Mouse (Mus musculus) myocyte (in vitro differentiated cells): ENCODE measurements around the gene Hes7. TPM values are rescaled to one million over a fixed set of nuclear protein-coding genes. Genes with fewer than 3 reads are reported as not detected.

Source experiments
- H3K27me3 ChIP-seq: one replicate; pipeline ENCODE4 v1.6.1; 2011; ENCODE audit not compliant: control insufficient read depth, insufficient read depth, insufficient read length
- H3K36me3 ChIP-seq: one replicate; pipeline ENCODE4 v1.6.1; 2011; ENCODE audit not compliant: control insufficient read depth, insufficient read depth
- H3K4me2 ChIP-seq: one replicate; pipeline ENCODE4 v1.6.1; 2011; ENCODE audit warnings: low read depth, control low read depth
- H3K4me3 ChIP-seq: one replicate; pipeline ENCODE4 v1.5.1; 2011; ENCODE audit warnings: mild to moderate bottlenecking, control low read depth, moderate library complexity
- H3K79me2 ChIP-seq: one replicate; pipeline ENCODE4 v1.6.1; 2011; ENCODE audit not compliant: control insufficient read depth, insufficient read depth
- H3ac ChIP-seq: one replicate; pipeline ENCODE4 v1.6.1; 2011; ENCODE audit not compliant: control insufficient read depth, insufficient read length
- CEBPB ChIP-seq: IDR thresholded peaks from 2 replicates; pipeline ENCODE4 v1.6.1; 2011; ENCODE audit warnings: mild to moderate bottlenecking, moderate library complexity; ENCODE audit not compliant: poor library complexity, insufficient read depth, severe bottlenecking
- E2F4 ChIP-seq: IDR thresholded peaks from one replicate; pipeline ENCODE4 v1.6.1; 2011; ENCODE audit warnings: mild to moderate bottlenecking, control low read depth, moderate library complexity; ENCODE audit not compliant: insufficient read depth
- MAX ChIP-seq: IDR thresholded peaks from one replicate; pipeline ENCODE4 v1.6.1; 2011; ENCODE audit warnings: low read depth, mild to moderate bottlenecking, control low read depth
- MYOD1 ChIP-seq, 3 experiments: IDR thresholded peaks; one replicate each; pipeline ENCODE4 v1.6.1; 2011; ENCODE audit warnings: control low read depth in 2 of 3, low read depth in 2 of 3, mild to moderate bottlenecking in 2 of 3, moderate library complexity in 1 of 3; ENCODE audit not compliant: insufficient read length in 2 of 3, control insufficient read depth in 1 of 3
- MYOG ChIP-seq, 3 experiments: IDR thresholded peaks; one replicate each; pipeline ENCODE4 v1.6.1; 2011; ENCODE audit warnings: control low read depth in 2 of 3, low read depth in 2 of 3, mild to moderate bottlenecking in 2 of 3; ENCODE audit not compliant: insufficient read length in 2 of 3, control insufficient read depth in 1 of 3, insufficient read depth in 1 of 3
- POLR2A ChIP-seq: IDR thresholded peaks from one replicate; pipeline ENCODE4 v1.6.1; 2011; ENCODE audit warnings: low read depth, mild to moderate bottlenecking, control low read depth, moderate library complexity; ENCODE audit not compliant: insufficient read length
- POLR2AphosphoS2 ChIP-seq: IDR thresholded peaks from one replicate; pipeline ENCODE4 v1.6.1; 2011; ENCODE audit warnings: low read depth, control low read depth; ENCODE audit not compliant: insufficient read length
- REST ChIP-seq: IDR thresholded peaks from one replicate; pipeline ENCODE4 v1.6.1; 2011; ENCODE audit warnings: mild to moderate bottlenecking, control low read depth, moderate library complexity; ENCODE audit not compliant: insufficient read depth, insufficient read length
- SRF ChIP-seq: IDR thresholded peaks from one replicate; pipeline ENCODE4 v1.6.1; 2011; ENCODE audit warnings: low read depth; ENCODE audit not compliant: control insufficient read depth, insufficient read length
- TCF12 ChIP-seq: IDR thresholded peaks from one replicate; pipeline ENCODE4 v1.6.1; 2011; ENCODE audit warnings: mild to moderate bottlenecking, control low read depth; ENCODE audit not compliant: poor library complexity, insufficient read depth, severe bottlenecking
- TCF3 ChIP-seq: IDR thresholded peaks from one replicate; pipeline ENCODE4 v1.6.1; 2011; ENCODE audit warnings: low read depth, control low read depth; ENCODE audit not compliant: insufficient read length
- USF1 ChIP-seq: IDR thresholded peaks from one replicate; pipeline ENCODE4 v1.6.1; 2011; ENCODE audit warnings: low read depth, mild to moderate bottlenecking, control low read depth, moderate library complexity
- polyA plus RNA-seq: library from polyadenylated mRNA; unstranded; fragments of >200 nt; fragmentation: generic; extraction: Trizol; gene quantifications from one replicate; pipeline ENCODE4 v1.2.1, GENCODE M21; 2012; ENCODE audit warnings: missing spikeins

Hes7 gene
- polyA plus RNA-seq, 1 experiment, result 0.28 TPM

DNA sequence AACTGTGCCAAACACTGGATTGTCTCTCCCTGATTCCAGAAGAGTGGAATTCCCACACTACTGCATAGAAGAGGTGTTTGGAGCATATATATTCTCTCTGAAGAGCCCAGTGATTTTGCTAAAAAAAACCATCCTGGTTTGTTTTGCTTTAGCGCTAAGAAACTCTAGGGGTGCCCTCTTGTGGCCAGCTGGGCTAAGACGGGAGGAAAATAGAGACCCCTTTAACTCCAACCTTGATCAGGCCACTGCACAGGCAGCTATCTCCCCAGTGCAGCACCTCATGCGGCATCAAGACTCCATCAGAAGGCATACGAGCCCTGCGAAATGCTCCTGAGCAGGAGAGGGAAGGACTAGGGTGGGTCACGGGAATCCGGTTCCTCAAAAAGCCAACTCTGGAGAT lies 30.2 kb downstream of the Hes7 start:
- Histone ChIP-seq H3K27me3 (peaks cover 19% of the 10 kb centered on the region), H3K36me3 (no peaks in the 10 kb centered on the region), H3K4me2 (peak overlapping the region; percentile 47), H3K79me2 (no peaks in the 10 kb centered on the region), H3ac (no peak overlapping the region), H3K4me3 (no peak overlapping the region)
- TF ChIP-seq POLR2AphosphoS2, result no peak
- TF ChIP-seq E2F4, result no peak
- no peak for TF ChIP-seq CEBPB
- no peak for TF ChIP-seq TCF3
- TF ChIP-seq TCF12, result no peak
- TF ChIP-seq MYOD1 (IDR thresholded peaks at IDR 0.05; ENCODE audit: control insufficient read depth in 1 of 3, insufficient read length in 2 of 3, low read depth in 2 of 3), result no peak
- TF ChIP-seq MYOG (IDR thresholded peaks at IDR 0.05; ENCODE audit: control insufficient read depth in 1 of 3, insufficient read depth in 1 of 3, insufficient read length in 2 of 3, low read depth in 2 of 3), result no peak
- TF ChIP-seq USF1, result no peak
- no peak for TF ChIP-seq SRF
- TF ChIP-seq REST, result no peak
- TF ChIP-seq MAX, result no peak
- TF ChIP-seq POLR2A, result no peak

DNA sequence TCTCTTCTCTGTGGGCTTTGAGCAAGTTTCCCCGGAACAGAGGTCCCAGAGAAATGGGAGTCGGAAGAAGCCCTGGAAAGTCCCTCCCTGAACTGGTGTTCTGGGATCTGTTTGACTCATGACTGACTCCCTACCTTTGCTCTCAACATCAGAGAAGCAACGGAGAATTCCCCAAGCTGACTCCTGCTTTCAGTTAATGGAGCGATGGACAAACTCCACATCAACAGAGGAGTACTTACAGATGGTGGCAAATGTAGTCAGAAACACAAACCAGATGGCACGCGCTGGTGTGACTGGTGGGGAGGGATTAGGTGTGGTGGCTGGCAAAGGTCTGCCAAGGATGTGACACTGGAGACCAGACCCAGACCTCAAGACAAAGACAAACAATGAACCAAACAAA lies 30.8 kb downstream of the Hes7 start:
- Histone ChIP-seq H3K4me3 (no peak overlapping the region), H3K36me3 (no peaks in the 10 kb centered on the region), H3K79me2 (no peaks in the 10 kb centered on the region), H3ac (no peak overlapping the region), H3K4me2 (peak overlapping the region; percentile 47), H3K27me3 (peaks cover 19% of the 10 kb centered on the region)
- TF ChIP-seq CEBPB (no peak), SRF (no peak), E2F4 (no peak), MYOD1 (IDR thresholded peaks at IDR 0.05; ENCODE audit: control insufficient read depth in 1 of 3, insufficient read length in 2 of 3, low read depth in 2 of 3) (no peak), MYOG (IDR thresholded peaks at IDR 0.05; ENCODE audit: control insufficient read depth in 1 of 3, insufficient read depth in 1 of 3, insufficient read length in 2 of 3, low read depth in 2 of 3) (no peak)

- H3K4me3 ChIP-seq, result no peak overlapping the region
- H3K79me2 ChIP-seq, result no peaks in the 10 kb centered on the region
- peaks cover 43% of the 10 kb centered on the region for H3K27me3 ChIP-seq
- no peaks in the 10 kb centered on the region for H3K36me3 ChIP-seq
- H3K4me2 ChIP-seq, result no peak overlapping the region
- TF ChIP-seq MYOD1 (IDR thresholded peaks at IDR 0.05; ENCODE audit: control insufficient read depth in 1 of 3, insufficient read length in 2 of 3, low read depth in 2 of 3) (no peak), E2F4 (no peak), TCF12 (no peak), CEBPB (no peak), REST (no peak), POLR2A (no peak), POLR2AphosphoS2 (no peak), SRF (no peak), USF1 (no peak), MYOG (IDR thresholded peaks at IDR 0.05; ENCODE audit: control insufficient read depth in 1 of 3, insufficient read depth in 1 of 3, insufficient read length in 2 of 3, low read depth in 2 of 3) (no peak), MAX (no peak), TCF3 (no peak)
- H3ac ChIP-seq, result no peak overlapping the region
Observed at GRCm38 (mm10) chr11:69153831-69154230, 33.6 kb downstream of the Hes7 start.

DNA sequence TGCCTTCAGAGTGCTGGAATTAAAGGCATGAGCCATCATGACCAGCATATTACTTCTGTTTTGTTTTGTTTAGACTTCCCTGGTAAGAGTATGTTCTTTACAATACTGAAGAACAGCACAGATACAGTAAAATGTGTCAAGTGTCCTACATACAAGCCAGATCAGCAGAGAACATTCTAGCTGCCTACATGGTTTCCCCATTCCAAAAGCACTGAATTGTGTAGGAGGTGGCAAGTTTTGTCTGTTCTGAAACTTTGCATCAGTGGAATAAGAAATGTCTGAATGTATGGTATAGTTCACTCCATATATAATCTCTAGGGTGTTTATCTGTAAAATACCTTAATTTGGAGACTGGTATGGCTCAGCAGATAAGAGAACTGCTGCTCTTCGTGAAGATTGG lies 35.1 kb downstream of the Hes7 start:
- Histone ChIP-seq H3ac (no peak overlapping the region), H3K27me3 (peaks cover 33% of the 10 kb centered on the region), H3K4me3 (no peak overlapping the region), H3K4me2 (no peak overlapping the region), H3K36me3 (no peaks in the 10 kb centered on the region), H3K79me2 (no peaks in the 10 kb centered on the region)
- TF ChIP-seq SRF (no peak), CEBPB (no peak), MYOD1 (IDR thresholded peaks at IDR 0.05; ENCODE audit: control insufficient read depth in 1 of 3, insufficient read length in 2 of 3, low read depth in 2 of 3) (no peak), MYOG (IDR thresholded peaks at IDR 0.05; ENCODE audit: control insufficient read depth in 1 of 3, insufficient read depth in 1 of 3, insufficient read length in 2 of 3, low read depth in 2 of 3) (no peak), REST (no peak), MAX (no peak), USF1 (no peak), POLR2AphosphoS2 (no peak), TCF3 (no peak), E2F4 (no peak), TCF12 (no peak), POLR2A (no peak)

- H3K79me2 ChIP-seq, result no peaks in the 10 kb centered on the region
- peaks cover 33% of the 10 kb centered on the region for H3K27me3 ChIP-seq
- H3K36me3 ChIP-seq, result no peaks in the 10 kb centered on the region
- no peak within 1 kb of the TSS for H3ac ChIP-seq
- H3K4me2 ChIP-seq, result no peak within 1 kb of the TSS
- no peak within 1 kb of the TSS for H3K4me3 ChIP-seq
- no peak for TF ChIP-seq REST
- TF ChIP-seq E2F4, result no peak
- no peak for TF ChIP-seq TCF3
- no peak for TF ChIP-seq CEBPB
- TF ChIP-seq MYOG (IDR thresholded peaks at IDR 0.05; ENCODE audit: control insufficient read depth in 1 of 3, insufficient read depth in 1 of 3, insufficient read length in 2 of 3, low read depth in 2 of 3), result peak in 1 of 3 experiments; percentile 9
- TF ChIP-seq MYOD1 (IDR thresholded peaks at IDR 0.05; ENCODE audit: control insufficient read depth in 1 of 3, insufficient read length in 2 of 3, low read depth in 2 of 3), result peak in 1 of 3 experiments; percentile 17
- TF ChIP-seq USF1, result no peak
Observed at GRCm38 (mm10) chr11:69156800-69157199, 36.6 kb downstream of the Hes7 start, which contains the start of gene Alox12b. Gene Alox12b, plus strand, starts transcription at chr11:69156989.
